Mouse (Mus musculus) heart, postnatal 10 days (tissue): ENCODE results near the gene Cfap54. TPM values are rescaled to one million over a fixed set of nuclear protein-coding genes. Genes with fewer than 3 reads are reported as not detected.

ENCODE experiments used
- DNase-seq, 2 experiments: peaks; one replicate each; pipeline ENCODE4 v3.0.0; 2021
- intact Hi-C: fragments of 180-260 bp; cut with DNase I; formaldehyde crosslinking; loops from one replicate; pipeline ENCODE4 v1.15.1; 2025
- total RNA-seq, 2 experiments: library from RNA; stranded (reverse); gene quantifications; 2 replicates each; pipeline ENCODE4 v1.2.3; 2021

Gene Cfap54
- total RNA-seq, 2 experiments from 2014 or later: 1.3 to 1.4 TPM

GRCm38 (mm10) chr10:92965134-92965533, 116.3 kb downstream of the Cfap54 start:
- intact Hi-C loops: no loop called here
- DNase-seq: no peak

GRCm38 (mm10) chr10:92950044-92950443, 131.4 kb downstream of the Cfap54 start:
- no peak for DNase-seq
- intact Hi-C loops: no loop called here

GRCm38 (mm10) chr10:92942848-92943645, 138.4 kb downstream of the Cfap54 start:
- DNase-seq: no peak

GRCm38 (mm10) chr10:92941616-92942015, 139.8 kb downstream of the Cfap54 start:
- no peak for DNase-seq
- intact Hi-C loops: no loop called here

More at GRCm38 (mm10) chr10:92942848-92943645, 138.4 kb downstream of the Cfap54 start:
- intact Hi-C loops: no loop called here

GRCm38 (mm10) chr10:92937741-92938285, 143.6 kb downstream of the Cfap54 start:
- DNase-seq: no peak
- intact Hi-C loops: no loop called here

GRCm38 (mm10) chr10:92937091-92937490, 144.3 kb downstream of the Cfap54 start:
- no peak for DNase-seq
- intact Hi-C loops: no loop called here

- DNase-seq: peak; percentile 18 to 26
- intact Hi-C loops: no loop called here
Observed at GRCm38 (mm10) chr10:92934506-92934905, 146.9 kb downstream of the Cfap54 start.

GRCm38 (mm10) chr10:92933616-92934015, 147.8 kb downstream of the Cfap54 start:
- intact Hi-C loops: no loop called here
- no peak for DNase-seq

GRCm38 (mm10) chr10:92932464-92932863, 149.0 kb downstream of the Cfap54 start:
- DNase-seq: no peak
- intact Hi-C loops: no loop called here

GRCm38 (mm10) chr10:92930036-92930435, 151.4 kb downstream of the Cfap54 start:
- DNase-seq: no peak
- intact Hi-C loops: no loop called here

- peak; percentile 8 to 14 for DNase-seq
- intact Hi-C loops: no loop called here
Observed at GRCm38 (mm10) chr10:92928256-92928655, 153.2 kb downstream of the Cfap54 start.

- intact Hi-C loops: no loop called here
- no peak for DNase-seq
Observed at GRCm38 (mm10) chr10:92918551-92918950, 162.9 kb downstream of the Cfap54 start.

- DNase-seq: no peak
- intact Hi-C loops: no loop called here
Observed at GRCm38 (mm10) chr10:92907246-92907645, 174.2 kb downstream of the Cfap54 start.

GRCm38 (mm10) chr10:92888466-92888865, 193.0 kb downstream of the Cfap54 start:
- DNase-seq: no peak
- intact Hi-C loops: no loop called here

- intact Hi-C loops: no loop called here
- no peak for DNase-seq
Observed at GRCm38 (mm10) chr10:92878000-92878399, 203.4 kb downstream of the Cfap54 start.

GRCm38 (mm10) chr10:92840980-92841379, 240.4 kb downstream of the Cfap54 start:
- intact Hi-C loops: no loop called here
- no peak for DNase-seq

- DNase-seq: no peak
- intact Hi-C loops: no loop called here
Observed at GRCm38 (mm10) chr10:92837572-92837971, 243.8 kb downstream of the Cfap54 start.

- intact Hi-C loops: no loop called here
- DNase-seq: no peak
Observed at GRCm38 (mm10) chr10:92837045-92837444, 244.4 kb downstream of the Cfap54 start.

- DNase-seq: no peak
- intact Hi-C loops: no loop called here
Observed at GRCm38 (mm10) chr10:92821499-92821898, 259.9 kb downstream of the Cfap54 start.

- DNase-seq: no peak
- intact Hi-C loops: no loop called here
Observed at GRCm38 (mm10) chr10:92818190-92818589, 263.2 kb downstream of the Cfap54 start.

GRCm38 (mm10) chr10:92816903-92817302, 264.5 kb downstream of the Cfap54 start:
- intact Hi-C loops: no loop called here
- no peak for DNase-seq

- intact Hi-C loops: no loop called here
- no peak for DNase-seq
Observed at GRCm38 (mm10) chr10:92810894-92811293, 270.5 kb downstream of the Cfap54 start.
